Mouse (Mus musculus): ENCODE measurements around the gene Nav2. TPM values are rescaled to one million over a fixed set of nuclear protein-coding genes. Genes with fewer than 3 reads are reported as not detected.

The Nav2 gene
- polyA plus RNA-seq, 1 experiment = 21.9 TPM

DNA sequence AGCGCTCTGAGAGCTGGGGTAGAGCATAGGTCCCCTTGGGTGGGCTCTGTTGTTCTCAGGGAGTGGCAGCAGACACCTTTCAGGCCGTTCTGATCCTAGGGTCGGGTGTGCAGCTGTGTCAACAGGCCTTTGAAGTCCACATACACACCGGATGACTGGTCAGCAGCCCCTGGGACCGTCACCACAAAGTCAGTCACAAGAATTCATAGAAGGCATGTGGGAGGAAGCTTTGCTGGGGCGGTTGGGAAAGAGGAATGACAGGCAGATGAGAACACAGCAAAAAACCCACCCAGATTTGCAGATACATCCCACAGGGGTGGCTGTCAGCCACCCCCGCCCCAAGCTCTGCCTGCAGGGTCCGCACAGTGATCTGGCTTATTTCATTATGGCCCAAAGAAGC lies 20.5 kb upstream of the Nav2 start:
- Histone ChIP-seq H3K4me2 (ENCODE audit: low read depth) (peak overlapping the region; percentile 78), H3K4me3 (no peak overlapping the region), H3K79me2 (ENCODE audit: control insufficient read depth, insufficient read depth) (no peaks in the 10 kb centered on the region), H3ac (ENCODE audit: control insufficient read depth, insufficient read length) (no peak overlapping the region), H3K27me3 (ENCODE audit: control insufficient read depth, insufficient read depth, insufficient read length) (no peaks in the 10 kb centered on the region), H3K36me3 (ENCODE audit: control insufficient read depth, insufficient read depth) (no peaks in the 10 kb centered on the region)
- TF ChIP-seq E2F4 (IDR thresholded peaks at IDR 0.05; ENCODE audit: insufficient read depth) (no peak), REST (IDR thresholded peaks at IDR 0.05; ENCODE audit: insufficient read depth, insufficient read length) (no peak), TCF12 (IDR thresholded peaks at IDR 0.05; ENCODE audit: insufficient read depth, poor library complexity, severe bottlenecking) (peak; percentile 28), SRF (IDR thresholded peaks at IDR 0.05; ENCODE audit: control insufficient read depth, insufficient read length, low read depth) (no peak), MAX (IDR thresholded peaks at IDR 0.05; ENCODE audit: low read depth) (no peak), MYOG (IDR thresholded peaks at IDR 0.05; ENCODE audit: control insufficient read depth in 1 of 3, insufficient read depth in 1 of 3, insufficient read length in 2 of 3, low read depth in 2 of 3) (peak in 1 of 3 experiments; percentile 77), USF1 (IDR thresholded peaks at IDR 0.05; ENCODE audit: low read depth) (no peak), POLR2AphosphoS2 (IDR thresholded peaks at IDR 0.05; ENCODE audit: insufficient read length, low read depth) (no peak), MYOD1 (IDR thresholded peaks at IDR 0.05; ENCODE audit: control insufficient read depth in 1 of 3, insufficient read length in 2 of 3, low read depth in 2 of 3) (peak in 2 of 3 experiments; percentile 51 to 84), POLR2A (IDR thresholded peaks at IDR 0.05; ENCODE audit: insufficient read length, low read depth) (no peak), CEBPB (IDR thresholded peaks at IDR 0.05; ENCODE audit: insufficient read depth, poor library complexity, severe bottlenecking) (no peak), TCF3 (IDR thresholded peaks at IDR 0.05; ENCODE audit: insufficient read length, low read depth) (no peak)

DNA sequence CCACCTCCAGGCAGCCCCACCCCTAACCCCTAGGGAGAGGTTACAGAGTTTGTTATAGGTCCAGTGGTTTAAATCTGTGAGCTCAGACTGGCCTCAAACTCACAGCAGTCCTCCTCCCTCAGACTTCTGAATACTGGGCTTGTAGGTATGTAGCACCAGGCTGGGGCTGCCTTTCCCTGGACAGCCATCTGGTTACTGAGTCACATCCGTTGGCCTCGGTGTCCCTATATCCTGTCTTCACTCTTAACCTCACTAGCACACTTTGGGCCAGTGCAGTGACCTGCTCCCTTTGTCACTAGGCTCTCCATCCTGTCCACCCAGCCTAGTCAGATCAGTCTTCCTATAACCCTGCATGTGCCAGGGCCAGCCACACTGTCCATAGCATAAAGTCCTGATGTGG lies 19.8 kb upstream of the Nav2 start:
- no peak overlapping the region for H3ac ChIP-seq (ENCODE audit: control insufficient read depth, insufficient read length)
- no peaks in the 10 kb centered on the region for H3K36me3 ChIP-seq (ENCODE audit: control insufficient read depth, insufficient read depth)
- H3K4me3 ChIP-seq = no peak overlapping the region
- no peaks in the 10 kb centered on the region for H3K79me2 ChIP-seq (ENCODE audit: control insufficient read depth, insufficient read depth)
- peak overlapping the region; percentile 78 for H3K4me2 ChIP-seq (ENCODE audit: low read depth)
- peak; percentile 26 for TF ChIP-seq POLR2A (IDR thresholded peaks at IDR 0.05; ENCODE audit: insufficient read length, low read depth)
- no peak for TF ChIP-seq USF1 (IDR thresholded peaks at IDR 0.05; ENCODE audit: low read depth)
- H3K27me3 ChIP-seq (ENCODE audit: control insufficient read depth, insufficient read depth, insufficient read length) = no peaks in the 10 kb centered on the region

DNA sequence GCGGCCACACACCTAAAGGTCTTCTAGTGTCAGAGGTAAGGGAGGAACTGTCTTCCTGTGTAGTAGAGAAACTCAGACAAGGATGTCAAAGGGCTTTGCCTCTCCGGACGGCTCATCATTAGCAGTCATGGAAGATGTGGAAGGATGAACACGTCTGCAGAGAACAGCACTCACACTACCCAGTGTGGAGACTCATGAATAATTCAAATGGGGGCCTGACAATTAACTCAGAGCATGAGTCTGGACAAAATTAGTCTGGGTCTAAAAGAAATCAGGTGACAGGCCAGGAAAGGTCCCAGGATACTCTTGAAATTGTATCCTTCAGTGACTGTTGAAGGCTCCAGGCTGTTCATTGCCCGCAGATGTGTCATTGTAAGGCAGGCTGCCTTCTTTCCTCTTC lies 17.5 kb upstream of the Nav2 start:
- no peak overlapping the region for H3ac ChIP-seq (ENCODE audit: control insufficient read depth, insufficient read length)
- TF ChIP-seq E2F4 (IDR thresholded peaks at IDR 0.05; ENCODE audit: insufficient read depth) (no peak), MYOD1 (IDR thresholded peaks at IDR 0.05; ENCODE audit: control insufficient read depth in 1 of 3, insufficient read length in 2 of 3, low read depth in 2 of 3) (no peak), SRF (IDR thresholded peaks at IDR 0.05; ENCODE audit: control insufficient read depth, insufficient read length, low read depth) (no peak), CEBPB (IDR thresholded peaks at IDR 0.05; ENCODE audit: insufficient read depth, poor library complexity, severe bottlenecking) (no peak), USF1 (IDR thresholded peaks at IDR 0.05; ENCODE audit: low read depth) (no peak), MYOG (IDR thresholded peaks at IDR 0.05; ENCODE audit: control insufficient read depth in 1 of 3, insufficient read depth in 1 of 3, insufficient read length in 2 of 3, low read depth in 2 of 3) (no peak), POLR2A (IDR thresholded peaks at IDR 0.05; ENCODE audit: insufficient read length, low read depth) (no peak)
- no peak overlapping the region for H3K4me3 ChIP-seq
- no peaks in the 10 kb centered on the region for H3K36me3 ChIP-seq (ENCODE audit: control insufficient read depth, insufficient read depth)
- no peaks in the 10 kb centered on the region for H3K79me2 ChIP-seq (ENCODE audit: control insufficient read depth, insufficient read depth)
- H3K4me2 ChIP-seq (ENCODE audit: low read depth) = no peak overlapping the region
- H3K27me3 ChIP-seq (ENCODE audit: control insufficient read depth, insufficient read depth, insufficient read length) = no peaks in the 10 kb centered on the region

DNA sequence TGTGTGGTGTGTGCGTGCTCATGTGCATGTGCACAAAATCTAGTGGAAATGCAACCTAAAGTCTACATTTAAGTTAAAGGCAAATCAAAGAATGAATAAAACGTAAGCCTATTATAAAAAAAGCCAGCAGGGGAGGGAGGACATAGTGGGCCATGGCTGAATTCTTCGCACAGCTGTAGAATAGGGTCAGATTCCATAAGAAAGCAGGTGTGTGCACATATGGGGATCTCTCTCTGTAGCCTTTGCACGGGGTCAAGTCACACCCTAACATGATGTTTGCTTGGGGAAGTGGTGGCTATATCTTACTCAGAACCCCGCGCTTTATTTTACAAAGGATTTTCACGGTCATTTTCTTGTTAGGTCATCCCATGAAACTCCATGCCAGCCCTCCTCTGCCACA lies 15.4 kb upstream of the Nav2 start:
- no peaks in the 10 kb centered on the region for H3K27me3 ChIP-seq (ENCODE audit: control insufficient read depth, insufficient read depth, insufficient read length)
- no peaks in the 10 kb centered on the region for H3K79me2 ChIP-seq (ENCODE audit: control insufficient read depth, insufficient read depth)
- no peaks in the 10 kb centered on the region for H3K36me3 ChIP-seq (ENCODE audit: control insufficient read depth, insufficient read depth)
- TF ChIP-seq MYOD1 (IDR thresholded peaks at IDR 0.05; ENCODE audit: control insufficient read depth in 1 of 3, insufficient read length in 2 of 3, low read depth in 2 of 3) (peak in 1 of 3 experiments; percentile 29), USF1 (IDR thresholded peaks at IDR 0.05; ENCODE audit: low read depth) (no peak)
- H3ac ChIP-seq (ENCODE audit: control insufficient read depth, insufficient read length) = no peak overlapping the region
- H3K4me3 ChIP-seq = no peak overlapping the region
- no peak overlapping the region for H3K4me2 ChIP-seq (ENCODE audit: low read depth)

DNA sequence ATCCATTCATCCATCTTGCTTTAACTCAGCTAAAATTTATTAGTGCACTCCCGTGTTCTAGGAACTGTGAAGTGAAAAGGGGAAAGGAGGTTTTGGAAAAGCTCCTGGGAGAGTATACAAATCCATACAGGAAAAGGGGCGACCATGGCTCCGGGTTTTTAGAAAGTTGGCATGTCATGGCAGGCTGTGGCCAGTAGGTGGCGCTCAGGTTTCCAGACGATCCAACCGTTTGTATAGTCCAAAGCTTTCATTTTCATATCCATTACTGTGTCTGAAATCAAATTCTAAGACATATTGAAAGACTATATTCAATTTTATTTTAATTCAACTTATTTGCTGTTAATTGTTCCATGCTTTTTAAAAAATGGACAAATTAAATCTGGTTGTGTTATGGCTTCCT lies 14.4 kb upstream of the Nav2 start:
- Histone ChIP-seq H3K79me2 (ENCODE audit: control insufficient read depth, insufficient read depth) (no peaks in the 10 kb centered on the region), H3K4me3 (no peak overlapping the region), H3K36me3 (ENCODE audit: control insufficient read depth, insufficient read depth) (no peaks in the 10 kb centered on the region), H3K4me2 (ENCODE audit: low read depth) (peak overlapping the region; percentile 41), H3ac (ENCODE audit: control insufficient read depth, insufficient read length) (no peak overlapping the region), H3K27me3 (ENCODE audit: control insufficient read depth, insufficient read depth, insufficient read length) (no peaks in the 10 kb centered on the region)
- no peak for TF ChIP-seq TCF3 (IDR thresholded peaks at IDR 0.05; ENCODE audit: insufficient read length, low read depth)

DNA sequence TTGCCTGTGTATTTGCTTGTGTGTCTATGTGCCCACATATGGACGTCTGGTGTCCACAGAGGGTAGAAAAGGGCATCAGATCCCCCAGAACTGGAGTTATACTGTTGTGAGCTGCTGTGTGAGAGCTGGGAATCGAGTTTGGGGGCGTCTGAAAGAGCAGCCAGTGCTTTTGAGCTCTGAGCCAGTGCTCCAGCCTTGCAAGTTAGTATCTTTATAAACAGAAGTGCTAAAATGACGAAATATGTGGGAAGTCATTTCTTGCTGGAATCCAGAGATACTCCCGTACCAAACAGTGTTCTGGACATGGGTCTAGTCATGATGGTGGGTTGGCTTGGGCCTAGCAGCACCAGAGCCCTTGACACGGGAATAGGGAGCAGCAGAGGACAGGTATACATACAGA lies 13.8 kb upstream of the Nav2 start:
- Histone ChIP-seq H3K79me2 (ENCODE audit: control insufficient read depth, insufficient read depth) (no peaks in the 10 kb centered on the region), H3K36me3 (ENCODE audit: control insufficient read depth, insufficient read depth) (no peaks in the 10 kb centered on the region), H3K27me3 (ENCODE audit: control insufficient read depth, insufficient read depth, insufficient read length) (no peaks in the 10 kb centered on the region), H3K4me2 (ENCODE audit: low read depth) (no peak overlapping the region), H3ac (ENCODE audit: control insufficient read depth, insufficient read length) (no peak overlapping the region), H3K4me3 (no peak overlapping the region)
- TF ChIP-seq REST (IDR thresholded peaks at IDR 0.05; ENCODE audit: insufficient read depth, insufficient read length) = no peak
- no peak for TF ChIP-seq E2F4 (IDR thresholded peaks at IDR 0.05; ENCODE audit: insufficient read depth)
